Mouse (Mus musculus) frontal cortex, postnatal 14 days (tissue): ENCODE results near the gene Sox30.

Source experiments
- DNase-seq, 2 experiments: peaks; one replicate each; pipeline ENCODE4 v3.0.0; 2022; ENCODE audit warnings: low spot score in 2 of 2

Gene Sox30

GRCm38 (mm10) chr11:46055896-46056769 is 76.0 kb downstream of the Sox30 start, which contains the start of gene Adam19:
TSS of gene Adam19 (plus strand) at chr11:46055992.
- peak; percentile 53 to 58 for DNase-seq

- DNase-seq = no peak
Measured at GRCm38 (mm10) chr11:46056770-46057411, 76.8 kb downstream of the Sox30 start.

- no peak for DNase-seq
Measured at GRCm38 (mm10) chr11:46058011-46058410, 77.9 kb downstream of the Sox30 start.

- DNase-seq = no peak
Measured at GRCm38 (mm10) chr11:46058916-46059315, 78.8 kb downstream of the Sox30 start.

- no peak for DNase-seq
Measured at GRCm38 (mm10) chr11:46059887-46060650, 80.0 kb downstream of the Sox30 start.

- DNase-seq = no peak
Measured at GRCm38 (mm10) chr11:46060651-46061020, 80.5 kb downstream of the Sox30 start.

- DNase-seq = no peak
Measured at GRCm38 (mm10) chr11:46061776-46062445, 81.8 kb downstream of the Sox30 start.

- DNase-seq = no peak
Measured at GRCm38 (mm10) chr11:46062569-46062968, 82.5 kb downstream of the Sox30 start.

GRCm38 (mm10) chr11:46062993-46063731 is 83.1 kb downstream of the Sox30 start:
- no peak for DNase-seq

- DNase-seq = no peak
Measured at GRCm38 (mm10) chr11:46064767-46065166, 84.7 kb downstream of the Sox30 start.

- no peak for DNase-seq
Measured at GRCm38 (mm10) chr11:46065201-46066011, 85.3 kb downstream of the Sox30 start.
